Mouse (Mus musculus) kidney, embryonic 15.5 days (tissue): ENCODE data around the gene Pgpep1. TPM values are rescaled to one million over a fixed set of nuclear protein-coding genes. Genes with fewer than 3 reads are reported as not detected.

Source experiments
- ATAC-seq: fragments of 200-750 bp; cut with Nextera tagmentation; replicated peaks from 2 replicates; pipeline ENCODE4 v1.8.0; 2017; ENCODE audit warnings: moderate TSS enrichment; ENCODE audit not compliant: low FRiP score
- H3K27ac ChIP-seq: fragments of 300-500 bp; sonication (generic); 2 replicates; pipeline ENCODE4 v1.5.1; 2015; ENCODE audit warnings: mild to moderate bottlenecking, inconsistent platforms
- H3K27me3 ChIP-seq: fragments of 300-500 bp; sonication (generic); 2 replicates; pipeline ENCODE4 v1.6.1; 2015; ENCODE audit warnings: inconsistent platforms
- H3K36me3 ChIP-seq: fragments of 300-500 bp; sonication (generic); 2 replicates; pipeline ENCODE4 v1.6.1; 2015; ENCODE audit warnings: inconsistent platforms
- H3K4me1 ChIP-seq: fragments of 300-500 bp; sonication (generic); 2 replicates; pipeline ENCODE4 v1.6.1; 2015; ENCODE audit warnings: inconsistent platforms
- H3K4me2 ChIP-seq: fragments of 300-500 bp; sonication (generic); 2 replicates; pipeline ENCODE4 v1.6.1; 2015; ENCODE audit warnings: moderate library complexity, mild to moderate bottlenecking, inconsistent platforms
- H3K4me3 ChIP-seq: fragments of 300-500 bp; sonication (generic); replicated peaks from 2 replicates; pipeline ENCODE4 v1.5.1; 2015; ENCODE audit warnings: mild to moderate bottlenecking, inconsistent platforms
- H3K9ac ChIP-seq: fragments of 300-500 bp; sonication (generic); 2 replicates; pipeline ENCODE4 v1.6.1; 2015; ENCODE audit warnings: mild to moderate bottlenecking, inconsistent platforms
- H3K9me3 ChIP-seq: fragments of 300-500 bp; sonication (generic); replicated peaks from 2 replicates; pipeline ENCODE4 v1.6.1; 2016; ENCODE audit warnings: inconsistent platforms
- WGBS: fragments of 180-500 bp; shearing (Covaris S2); methylation state at CpG from one replicate; pipeline ENCODE4 v1.1.7; 2015; ENCODE audit warnings: mixed read lengths; 5-methylcytosine and 5-hydroxymethylcytosine counted together
- polyA plus RNA-seq: library from polyadenylated mRNA; unstranded; fragments of >200 nt; fragmentation: Nextera tagmentation; extraction: Ambion mirVana; gene quantifications from 2 replicates; pipeline ENCODE4 v1.2.1, GENCODE M21; 2015

Pgpep1 gene
- polyA plus RNA-seq = 65.5 and 75.3 TPM in 2 replicates

- H3K36me3 ChIP-seq = peaks cover 22% of the 10 kb centered on the region
- peak; percentile 72 for ATAC-seq
- no peaks in the 10 kb centered on the region for H3K9me3 ChIP-seq
- H3K4me3 ChIP-seq = peak within 1 kb of the TSS; percentile 77
- peak within 1 kb of the TSS; percentile 85 for H3K4me2 ChIP-seq
- no peaks in the 10 kb centered on the region for H3K27me3 ChIP-seq
- peak within 1 kb of the TSS; percentile 91 for H3K27ac ChIP-seq
- H3K4me1 ChIP-seq = peaks cover 38% of the 10 kb centered on the region
- peak within 1 kb of the TSS; percentile 70 for H3K9ac ChIP-seq
- 4% methylated on average over 14 of the region's 14 CpGs for WGBS
Observed at GRCm38 (mm10) chr8:70660273-70660725, at the start of gene Pgpep1. TSS of gene Pgpep1 (minus strand) at chr8:70660388.

- no peak overlapping the region for H3K27ac ChIP-seq
- no peak overlapping the region for H3K9ac ChIP-seq
- 82% methylated on average over 9 of the region's 9 CpGs for whole genome bisulfite sequencing
- no peaks in the 10 kb centered on the region for H3K27me3 ChIP-seq
- H3K4me3 ChIP-seq = no peak overlapping the region
- H3K4me2 ChIP-seq = no peak overlapping the region
- no peak for ATAC-seq
- no peaks in the 10 kb centered on the region for H3K9me3 ChIP-seq
- no peaks in the 10 kb centered on the region for H3K36me3 ChIP-seq
- H3K4me1 ChIP-seq = peaks cover 14% of the 10 kb centered on the region; the same call in 1 of the 2 replicates
Observed at GRCm38 (mm10) chr8:70709794-70710193, 49.6 kb upstream of the Pgpep1 start.

- no peak for ATAC-seq
- Histone ChIP-seq H3K4me3 (no peak overlapping the region), H3K36me3 (peaks cover 7% of the 10 kb centered on the region), H3K9ac (no peak overlapping the region), H3K4me1 (peaks cover 5% of the 10 kb centered on the region; the same call in 1 of the 2 replicates), H3K27ac (no peak overlapping the region), H3K27me3 (no peaks in the 10 kb centered on the region), H3K4me2 (no peak overlapping the region), H3K9me3 (no peaks in the 10 kb centered on the region)
- 91% methylated on average over 14 of the region's 14 CpGs for WGBS
Observed at GRCm38 (mm10) chr8:70708281-70708680, 48.1 kb upstream of the Pgpep1 start.

- Histone ChIP-seq H3K27me3 (no peaks in the 10 kb centered on the region), H3K4me3 (no peak within 1 kb of the TSS), H3K36me3 (peaks cover 24% of the 10 kb centered on the region), H3K4me1 (peaks cover 22% of the 10 kb centered on the region), H3K9me3 (no peaks in the 10 kb centered on the region), H3K4me2 (peak within 1 kb of the TSS; percentile 72; the same call in 1 of the 2 replicates), H3K9ac (no peak within 1 kb of the TSS), H3K27ac (no peak within 1 kb of the TSS)
- ATAC-seq = no peak
- 78% methylated on average over 3 of the region's 3 CpGs for WGBS
Observed at GRCm38 (mm10) chr8:70703287-70703686, 43.1 kb upstream of the Pgpep1 start, which contains the start of gene Iqcn. TSS of gene Iqcn (plus strand) at chr8:70703457.

GRCm38 (mm10) chr8:70702842-70703182 is 42.6 kb upstream of the Pgpep1 start:
- peaks cover 24% of the 10 kb centered on the region for H3K36me3 ChIP-seq
- 81% methylated on average over 3 of the region's 3 CpGs for WGBS
- H3K9ac ChIP-seq = no peak overlapping the region
- ATAC-seq = no peak
- H3K9me3 ChIP-seq = no peaks in the 10 kb centered on the region
- H3K27me3 ChIP-seq = no peaks in the 10 kb centered on the region
- H3K4me1 ChIP-seq = peaks cover 27% of the 10 kb centered on the region
- H3K4me2 ChIP-seq = no peak overlapping the region
- H3K4me3 ChIP-seq = no peak overlapping the region
- no peak overlapping the region for H3K27ac ChIP-seq

- Histone ChIP-seq H3K4me2 (peak overlapping the region; percentile 72), H3K27ac (no peak overlapping the region), H3K9ac (no peak overlapping the region), H3K27me3 (no peaks in the 10 kb centered on the region), H3K4me3 (0 out of 2 replicates have a peak overlapping the region, but pooled peaks have one; percentile 97), H3K9me3 (no peaks in the 10 kb centered on the region), H3K36me3 (peaks cover 24% of the 10 kb centered on the region), H3K4me1 (peaks cover 33% of the 10 kb centered on the region)
- WGBS = 76% methylated on average over 2 of the region's 2 CpGs
- ATAC-seq = no peak
Observed at GRCm38 (mm10) chr8:70701982-70702841, 42.0 kb upstream of the Pgpep1 start.

GRCm38 (mm10) chr8:70701048-70701981 is 41.1 kb upstream of the Pgpep1 start:
- Histone ChIP-seq H3K9ac (peak overlapping the region; percentile 100), H3K9me3 (no peaks in the 10 kb centered on the region), H3K27ac (peak overlapping the region; percentile 100), H3K27me3 (no peaks in the 10 kb centered on the region), H3K4me3 (peak overlapping the region; percentile 97), H3K4me1 (peaks cover 42% of the 10 kb centered on the region), H3K4me2 (peak overlapping the region; percentile 72), H3K36me3 (peaks cover 24% of the 10 kb centered on the region)
- 48% methylated on average over 10 of the region's 10 CpGs for WGBS
- no peak for ATAC-seq

GRCm38 (mm10) chr8:70700555-70700922 is 40.4 kb upstream of the Pgpep1 start:
- peak overlapping the region; percentile 97 for H3K4me3 ChIP-seq
- H3K36me3 ChIP-seq = peaks cover 24% of the 10 kb centered on the region
- peak overlapping the region; percentile 100 for H3K27ac ChIP-seq
- H3K27me3 ChIP-seq = no peaks in the 10 kb centered on the region
- no peaks in the 10 kb centered on the region for H3K9me3 ChIP-seq
- peak overlapping the region; percentile 100 for H3K9ac ChIP-seq
- peak overlapping the region; percentile 72 for H3K4me2 ChIP-seq
- peaks cover 50% of the 10 kb centered on the region for H3K4me1 ChIP-seq
- 0 out of 2 replicates have a peak, but pooled peaks have one; percentile 3 for ATAC-seq
- WGBS = 1% methylated on average over 19 of the region's 20 CpGs

GRCm38 (mm10) chr8:70699834-70700554 is 39.8 kb upstream of the Pgpep1 start:
- WGBS = under 1% methylated on average over 59 of the region's 59 CpGs
- ATAC-seq = no peak
- Histone ChIP-seq H3K4me3 (peak overlapping the region; percentile 97), H3K36me3 (peaks cover 24% of the 10 kb centered on the region), H3K4me2 (peak overlapping the region; percentile 72), H3K27me3 (no peaks in the 10 kb centered on the region), H3K4me1 (peaks cover 55% of the 10 kb centered on the region), H3K27ac (peak overlapping the region; percentile 100), H3K9me3 (no peaks in the 10 kb centered on the region), H3K9ac (peak overlapping the region; percentile 100)

- ATAC-seq = peak; percentile 0; the same call in 1 of the 2 replicates
- under 1% methylated on average over 86 of the region's 89 CpGs for WGBS
Observed at GRCm38 (mm10) chr8:70699116-70699833, 39.1 kb upstream of the Pgpep1 start.

More at GRCm38 (mm10) chr8:70699116-70699833, 39.1 kb upstream of the Pgpep1 start:
- peaks cover 61% of the 10 kb centered on the region for H3K4me1 ChIP-seq
- peaks cover 20% of the 10 kb centered on the region for H3K36me3 ChIP-seq
- no peaks in the 10 kb centered on the region for H3K27me3 ChIP-seq
- H3K27ac ChIP-seq = peak overlapping the region; percentile 100
- peak overlapping the region; percentile 97 for H3K4me3 ChIP-seq
- peak overlapping the region; percentile 100 for H3K9ac ChIP-seq
- peak overlapping the region; percentile 72 for H3K4me2 ChIP-seq
- H3K9me3 ChIP-seq = no peaks in the 10 kb centered on the region
